Mouse (Mus musculus): ENCODE results near the gene Cd9.

Cd9 gene

DNA sequence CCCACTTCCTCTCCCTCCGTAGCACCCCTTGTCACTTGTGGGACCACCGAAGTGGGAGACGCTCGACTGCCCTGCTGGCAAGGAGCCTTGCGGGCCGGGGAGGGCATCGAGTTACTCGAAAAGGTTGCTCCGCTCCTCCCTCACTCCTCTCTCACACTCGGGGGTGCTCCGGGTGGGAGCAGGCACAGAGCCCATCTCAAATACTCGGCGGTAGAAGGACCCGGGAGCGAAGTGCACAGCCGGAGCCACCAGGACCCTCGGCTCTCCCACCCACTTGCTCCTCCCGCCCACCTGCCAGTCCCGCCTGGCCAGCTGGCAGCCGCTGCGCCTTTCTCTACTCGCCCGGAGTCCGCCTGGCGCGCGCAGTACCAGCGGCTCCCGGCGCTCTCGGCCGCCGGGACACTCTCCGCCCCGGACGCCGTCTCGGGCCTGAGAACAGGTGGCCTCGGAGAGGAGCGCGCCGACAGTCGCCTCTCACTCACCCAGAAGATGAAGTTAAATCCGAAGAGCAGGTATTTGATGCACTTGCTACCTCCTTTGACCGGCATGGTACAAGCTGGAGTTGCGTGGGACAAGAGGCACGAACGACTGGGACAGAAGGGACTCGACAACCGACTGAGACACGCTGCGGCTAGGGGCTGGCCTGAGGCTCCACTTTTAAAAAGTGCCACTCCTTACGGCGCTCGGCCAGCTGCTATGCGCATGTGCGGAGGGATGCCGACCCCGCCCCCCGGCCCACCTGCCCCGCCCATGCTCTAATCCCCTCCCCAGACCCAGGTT, at the start of gene Cd9:
Gene Cd9 (minus strand): TSS at position 700 of the 780 bp plus-strand sequence.
- DNase-seq (ENCODE audit: low read depth), result no peak

DNA sequence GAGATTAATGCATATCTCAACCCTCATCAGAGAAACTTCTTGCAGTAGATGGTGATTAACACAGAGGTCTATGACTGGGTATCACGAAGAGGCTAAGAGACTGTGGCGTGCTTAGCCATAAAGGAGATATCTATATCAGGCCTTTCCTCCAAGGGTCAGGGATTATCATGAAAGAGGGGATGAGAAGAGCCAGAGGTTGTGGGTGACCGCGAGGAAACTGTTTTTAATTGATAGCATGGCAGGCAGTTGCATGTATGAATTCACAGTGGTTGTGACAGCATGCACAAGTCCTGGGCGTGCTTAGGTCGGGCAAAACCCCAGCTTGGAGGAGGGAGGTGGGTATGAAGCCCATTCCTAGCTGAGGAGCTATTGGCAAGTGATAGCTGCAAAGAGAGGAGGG, 46.7 kb upstream of the Cd9 start:
- DNase-seq (ENCODE audit: low read depth), result no peak

GRCm38 (mm10) chr6:125540826-125541225, 46.2 kb upstream of the Cd9 start:
- DNase-seq (ENCODE audit: low read depth), result no peak

GRCm38 (mm10) chr6:125540199-125540598, 45.6 kb upstream of the Cd9 start:
- DNase-seq (ENCODE audit: low read depth), result no peak

DNA sequence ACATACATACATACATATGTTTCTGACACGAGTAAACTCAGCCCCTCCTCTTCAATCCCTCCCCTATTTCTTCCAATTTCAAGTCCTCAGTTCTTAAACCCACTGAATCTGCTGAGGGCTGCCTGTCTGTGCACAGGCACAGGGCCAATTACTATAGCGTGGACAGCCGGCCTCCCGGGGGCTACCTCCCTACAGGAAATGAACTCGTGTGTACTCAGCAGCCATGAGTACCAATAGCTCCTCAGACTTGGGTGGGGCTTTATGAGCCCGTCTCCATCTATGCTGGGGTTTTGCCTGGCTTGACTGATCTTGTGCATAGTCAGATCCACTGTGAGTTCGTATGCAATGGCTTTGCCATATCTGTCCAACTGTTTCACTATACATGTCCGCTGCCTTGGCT, 44.8 kb upstream of the Cd9 start:
- no peak for DNase-seq (ENCODE audit: low read depth)

DNA sequence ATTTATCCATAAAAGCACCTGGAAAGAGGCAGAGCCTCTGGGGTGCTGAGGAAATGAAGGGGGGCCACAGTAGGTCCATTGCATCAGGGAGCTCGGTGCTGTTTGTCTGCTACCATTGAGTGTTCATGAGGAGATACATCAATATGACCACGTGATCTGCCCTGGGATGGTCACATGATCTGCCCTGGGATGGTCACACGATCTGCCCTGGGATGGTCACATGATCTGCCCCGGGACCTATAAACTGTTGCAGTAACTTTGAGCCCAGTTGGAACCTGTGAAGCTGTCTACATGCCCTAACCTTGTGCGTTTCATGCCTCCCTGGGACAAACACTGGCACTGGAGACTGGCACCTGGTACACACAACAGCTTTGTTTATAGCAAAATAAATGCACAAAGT, 43.9 kb upstream of the Cd9 start:
- no peak for DNase-seq (ENCODE audit: low read depth)

DNA sequence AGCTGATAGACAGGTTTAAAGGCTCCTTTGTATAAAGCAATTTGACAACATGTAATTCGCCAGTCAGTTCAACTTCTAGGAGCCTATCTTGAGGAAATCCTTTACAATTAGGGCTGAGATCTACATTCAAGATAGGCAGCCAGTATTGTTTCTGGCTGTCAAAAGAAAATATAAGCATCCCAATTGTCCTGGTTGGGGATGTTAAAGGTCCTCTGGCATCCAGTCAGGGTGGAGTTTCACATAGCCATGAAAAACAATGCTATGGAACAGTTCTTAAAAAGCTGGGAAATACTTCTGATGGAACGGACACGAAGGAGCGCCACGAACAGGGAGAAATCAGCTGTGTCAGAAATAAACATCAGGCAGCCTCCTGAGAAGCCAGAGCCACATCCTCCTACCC, 40.4 kb upstream of the Cd9 start:
- DNase-seq (ENCODE audit: low read depth), result no peak

DNA sequence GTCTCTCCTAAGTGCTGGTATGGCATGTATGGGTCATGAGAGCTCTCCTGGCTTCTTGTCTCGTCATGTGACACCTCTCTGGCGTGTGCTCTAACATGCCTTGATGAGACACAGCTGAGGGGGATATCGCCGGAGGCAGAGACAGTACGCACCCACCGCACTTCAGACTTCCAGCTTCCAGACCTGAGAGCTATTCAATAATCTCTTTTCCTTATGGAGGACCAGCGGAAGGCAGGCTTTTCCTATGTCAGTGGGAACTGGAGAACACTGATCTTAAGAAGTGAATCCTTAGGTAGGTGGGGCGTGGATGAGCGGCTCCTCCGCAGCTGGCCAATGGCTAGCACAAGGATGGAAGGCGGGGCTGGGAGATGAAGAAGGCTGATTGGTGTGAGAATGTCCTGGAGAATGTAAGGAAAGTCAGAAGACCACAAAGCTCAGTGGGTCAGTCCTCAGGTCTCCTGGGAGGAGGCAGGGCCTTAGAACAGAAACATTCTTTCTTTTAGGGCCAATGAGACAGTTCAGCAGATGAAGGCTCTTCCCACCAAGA, 38.6 kb upstream of the Cd9 start:
- no peak for DNase-seq (ENCODE audit: low read depth)

DNA sequence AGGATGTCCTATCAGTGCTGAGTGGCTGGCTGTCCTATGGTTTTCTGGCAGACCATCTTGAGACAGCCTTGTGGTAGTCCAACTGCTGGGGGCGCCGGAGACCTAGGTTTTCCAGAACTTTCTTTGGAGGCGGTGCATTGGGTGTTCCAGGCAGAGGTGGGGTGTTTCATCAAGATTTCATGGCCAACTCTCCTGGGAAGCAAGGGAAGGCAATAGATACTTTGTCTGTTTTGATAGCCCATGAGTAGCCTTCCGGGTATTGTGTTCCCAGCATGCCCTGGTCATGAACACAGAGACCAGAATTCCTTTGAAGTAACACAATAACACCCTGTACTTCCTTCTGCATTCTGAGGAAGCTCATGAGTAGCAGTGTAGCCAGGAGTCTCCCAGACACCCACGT, 34.9 kb upstream of the Cd9 start:
- no peak for DNase-seq (ENCODE audit: low read depth)

GRCm38 (mm10) chr6:125528614-125529200, 34.1 kb upstream of the Cd9 start:
- no peak for DNase-seq (ENCODE audit: low read depth)

- DNase-seq (ENCODE audit: low read depth), result no peak
Observed at GRCm38 (mm10) chr6:125526066-125526465, 31.5 kb upstream of the Cd9 start.

GRCm38 (mm10) chr6:125524027-125524426, 29.4 kb upstream of the Cd9 start:
- DNase-seq (ENCODE audit: low read depth), result no peak

DNA sequence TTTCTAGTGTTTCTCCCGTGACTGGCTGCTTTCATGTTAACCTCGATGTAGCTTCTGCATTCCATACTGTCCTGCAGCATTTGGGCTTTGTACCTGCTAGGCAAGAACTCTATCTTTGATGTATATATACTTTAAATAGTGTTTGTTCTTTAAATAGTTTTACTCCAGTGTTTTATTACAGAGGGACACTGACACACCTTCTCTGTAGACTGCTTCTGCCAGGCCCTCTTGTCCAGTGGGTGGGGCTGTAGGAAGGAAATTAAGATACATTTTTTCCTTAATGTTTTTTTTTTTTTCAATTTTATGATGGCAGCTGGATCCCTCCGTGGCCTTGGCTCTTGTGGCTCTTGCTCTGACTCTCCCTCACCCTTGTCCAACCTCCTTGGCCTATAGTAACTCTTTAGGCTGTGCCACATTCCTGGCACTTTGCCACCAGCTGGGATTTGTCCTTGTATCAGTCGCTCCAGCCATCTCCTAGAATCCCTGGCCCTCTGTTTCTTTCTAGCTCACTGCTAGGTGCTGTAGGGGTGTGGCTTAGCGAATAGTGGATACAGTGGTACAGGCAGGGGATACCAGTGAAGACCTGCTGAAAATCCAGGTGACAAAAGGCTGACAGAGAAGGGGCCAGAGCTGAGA, 27.1 kb upstream of the Cd9 start:
- no peak for DNase-seq (ENCODE audit: low read depth)

- DNase-seq (ENCODE audit: low read depth), result no peak
Observed at GRCm38 (mm10) chr6:125515503-125516315, 21.1 kb upstream of the Cd9 start.

DNA sequence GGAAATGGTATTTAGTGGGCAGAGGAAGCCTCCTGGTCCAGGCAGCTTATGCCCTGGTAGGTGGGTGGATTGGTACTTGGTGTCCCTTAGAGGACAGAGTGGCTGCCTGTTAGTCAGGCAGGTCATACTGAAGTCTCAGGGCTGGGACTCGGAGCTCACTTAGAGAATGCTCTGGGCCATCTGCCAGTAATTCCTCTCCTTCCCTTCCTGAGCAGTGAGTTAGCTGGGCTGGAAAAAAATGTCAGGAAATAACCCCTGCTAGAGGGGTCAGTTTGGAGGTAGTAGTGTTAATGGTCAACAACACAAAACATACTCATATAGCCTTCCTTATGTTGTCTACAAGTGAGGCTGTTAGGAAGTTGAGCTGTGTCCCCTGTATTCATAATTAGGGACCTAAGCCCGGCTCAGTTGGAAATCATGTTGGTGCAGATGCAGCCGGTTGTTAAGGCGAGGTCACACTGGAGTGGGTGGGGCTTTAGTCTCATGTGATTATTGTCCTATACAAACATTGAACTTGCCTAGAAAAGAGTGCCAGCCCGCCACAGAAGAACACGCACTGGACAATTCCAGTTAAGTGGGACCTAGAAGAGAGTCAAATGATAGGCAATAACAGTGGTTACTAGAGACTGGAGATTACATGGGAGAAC, 18.5 kb upstream of the Cd9 start:
- DNase-seq (ENCODE audit: low read depth), result no peak

- DNase-seq (ENCODE audit: low read depth), result no peak
Observed at GRCm38 (mm10) chr6:125511196-125511595, 16.6 kb upstream of the Cd9 start.

DNA sequence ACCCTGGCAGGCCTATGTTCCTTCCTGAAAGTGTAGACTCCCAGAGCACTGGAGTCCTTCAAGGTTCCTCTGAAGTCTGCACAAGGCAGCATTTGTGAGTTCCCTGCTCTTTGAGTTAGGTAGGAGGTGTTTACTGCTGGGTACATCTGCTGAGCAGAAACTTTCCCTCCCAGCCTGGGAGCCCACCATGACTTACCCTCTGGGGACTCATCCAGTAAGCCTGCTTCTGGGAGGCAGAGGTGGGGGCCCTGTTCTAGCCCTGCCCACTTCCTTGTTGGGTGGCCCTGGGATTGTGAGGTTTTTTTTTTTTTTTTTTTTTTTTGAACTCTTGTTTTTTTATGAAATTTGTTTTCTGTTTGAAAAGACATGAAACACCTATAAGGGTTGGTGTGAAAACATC, 16.1 kb upstream of the Cd9 start:
- no peak for DNase-seq (ENCODE audit: low read depth)

DNA sequence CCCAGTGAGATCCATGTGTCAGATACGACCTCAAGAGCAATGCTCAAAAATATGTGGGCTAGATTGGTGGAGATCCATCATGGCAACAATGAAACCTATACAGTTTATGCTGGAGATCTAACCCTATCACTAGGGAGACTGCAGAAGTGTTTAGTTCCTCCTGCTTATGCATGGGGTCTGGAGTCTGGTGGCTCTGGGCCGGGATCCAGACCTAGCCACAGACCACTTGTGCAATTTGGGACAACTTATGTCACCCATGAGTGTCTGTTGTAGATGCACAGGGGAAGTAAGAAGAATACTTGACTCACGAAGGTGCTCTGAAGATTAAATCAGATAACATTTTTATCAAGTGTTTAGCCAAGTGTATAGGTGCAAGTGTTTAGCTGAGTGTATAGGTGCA, 15.2 kb upstream of the Cd9 start:
- DNase-seq (ENCODE audit: low read depth), result no peak

- no peak for DNase-seq (ENCODE audit: low read depth)
Observed at GRCm38 (mm10) chr6:125506427-125506826, 11.8 kb upstream of the Cd9 start.

GRCm38 (mm10) chr6:125504622-125505355, 10.2 kb upstream of the Cd9 start:
- DNase-seq (ENCODE audit: low read depth), result no peak

DNA sequence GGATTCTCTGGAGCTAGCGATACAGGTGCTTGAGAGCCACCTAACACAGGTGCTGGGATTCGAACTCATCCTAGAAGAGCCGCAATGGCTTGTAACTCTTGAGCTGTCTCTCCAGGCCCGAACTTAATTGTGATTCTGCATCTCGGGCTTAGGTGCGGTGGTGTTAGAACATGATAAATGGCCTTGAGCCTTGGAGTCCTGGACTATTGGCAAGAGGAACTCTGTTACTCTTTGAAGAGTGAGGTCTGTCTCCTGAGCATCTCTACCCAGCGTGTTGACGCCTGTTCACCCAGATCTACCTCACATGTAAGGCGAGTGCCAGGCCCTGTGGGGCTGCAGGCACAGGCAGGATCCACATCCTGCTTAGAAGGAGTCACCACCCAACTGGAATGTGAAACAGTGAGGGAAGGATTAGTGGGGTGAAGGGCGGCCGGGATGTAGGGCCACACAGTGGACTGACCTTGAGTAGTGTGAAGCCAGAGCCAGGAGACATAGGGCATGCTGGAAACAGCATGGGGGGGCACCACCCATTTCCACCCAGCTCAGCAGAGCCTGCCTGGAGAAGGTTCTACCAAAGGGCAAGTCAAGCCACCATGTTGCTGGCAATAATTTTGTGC, 8.7 kb upstream of the Cd9 start:
- DNase-seq (ENCODE audit: low read depth), result no peak

Measured in fibroblast of lung, adult 2 months (primary cell).